Mouse (Mus musculus) A20 (cell line): ENCODE measurements around the gene Tbx2.

Experiments used
- DNase-seq: peaks from one replicate; pipeline ENCODE4 v3.0.0-alpha.2; 2011; ENCODE audit warnings: low read depth, low spot score

The Tbx2 gene

DNA sequence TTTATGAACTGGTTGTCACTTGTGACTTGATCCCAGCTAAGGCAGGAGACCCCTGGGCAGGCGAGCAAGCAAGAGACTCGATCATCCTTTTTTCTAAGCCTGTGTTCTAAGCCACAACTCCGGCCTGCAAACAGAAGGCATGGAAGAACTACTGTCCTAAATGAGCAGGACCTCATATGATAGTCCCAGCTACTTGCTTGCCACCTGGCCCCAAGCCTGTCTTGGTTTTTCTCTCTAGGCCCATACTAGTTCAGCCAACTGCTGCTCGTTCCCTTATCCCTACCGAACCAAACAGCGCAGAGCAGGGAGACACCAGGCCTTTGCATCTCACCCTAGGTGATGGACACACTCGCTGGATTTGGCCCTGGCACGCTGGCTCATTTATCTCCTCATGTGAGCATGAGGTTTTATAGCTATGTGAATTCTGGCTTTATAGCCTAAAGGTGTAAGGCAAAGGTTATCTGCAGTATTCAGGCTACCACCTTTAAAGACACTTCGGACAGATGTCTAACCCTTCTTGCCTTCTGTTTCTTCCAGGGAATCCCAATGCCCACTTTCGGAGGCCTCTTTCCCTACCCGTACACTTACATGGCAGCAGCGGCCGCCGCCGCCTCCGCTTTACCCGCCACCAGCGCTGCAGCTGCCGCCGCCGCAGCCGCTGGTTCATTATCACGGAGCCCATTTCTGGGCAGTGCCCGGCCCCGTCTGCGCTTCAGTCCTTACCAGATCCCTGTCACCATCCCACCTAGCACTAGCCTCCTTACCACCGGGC is 7.9 kb downstream of the Tbx2 start:
- DNase-seq, result no peak

DNA sequence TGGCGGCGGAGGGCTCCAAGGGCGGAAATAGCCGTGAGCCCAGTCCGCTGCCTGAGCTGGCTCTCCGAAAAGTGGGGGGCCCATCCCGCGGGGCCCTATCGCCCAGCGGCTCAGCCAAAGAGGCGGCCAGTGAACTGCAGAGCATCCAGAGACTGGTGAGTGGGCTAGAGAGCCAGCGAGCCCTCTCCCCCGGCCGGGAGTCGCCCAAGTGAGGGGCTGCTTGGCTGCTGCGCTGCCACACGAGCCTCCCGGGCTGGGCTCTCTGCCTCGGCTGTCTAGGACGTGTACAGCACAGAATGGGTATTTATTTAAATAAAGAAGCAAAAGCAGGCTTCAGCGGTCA is 8.4 kb downstream of the Tbx2 start:
- DNase-seq, result no peak

DNA sequence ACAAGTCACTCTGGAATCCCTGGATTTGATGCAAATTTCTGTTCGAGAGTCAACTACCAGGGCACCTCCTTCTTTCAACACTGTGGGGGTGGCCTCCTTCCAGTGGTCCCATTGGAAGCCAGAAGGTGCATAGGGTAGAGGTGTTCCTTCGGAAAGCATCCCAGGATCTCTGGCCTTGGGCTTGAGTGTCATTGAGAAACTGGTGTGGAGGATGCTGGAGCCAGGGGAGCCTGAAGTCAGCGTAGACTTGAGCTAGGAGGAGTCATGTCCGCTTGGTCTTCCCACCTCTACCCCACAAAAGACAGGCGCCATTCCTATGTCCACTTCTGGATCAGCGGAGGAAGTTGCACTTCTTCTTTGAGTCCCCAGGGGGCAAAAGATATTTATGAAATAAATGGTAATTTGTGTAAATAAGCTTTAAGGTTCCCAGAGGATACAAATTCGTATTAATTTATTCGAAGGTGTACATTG is 8.9 kb downstream of the Tbx2 start:
- no peak for DNase-seq

DNA sequence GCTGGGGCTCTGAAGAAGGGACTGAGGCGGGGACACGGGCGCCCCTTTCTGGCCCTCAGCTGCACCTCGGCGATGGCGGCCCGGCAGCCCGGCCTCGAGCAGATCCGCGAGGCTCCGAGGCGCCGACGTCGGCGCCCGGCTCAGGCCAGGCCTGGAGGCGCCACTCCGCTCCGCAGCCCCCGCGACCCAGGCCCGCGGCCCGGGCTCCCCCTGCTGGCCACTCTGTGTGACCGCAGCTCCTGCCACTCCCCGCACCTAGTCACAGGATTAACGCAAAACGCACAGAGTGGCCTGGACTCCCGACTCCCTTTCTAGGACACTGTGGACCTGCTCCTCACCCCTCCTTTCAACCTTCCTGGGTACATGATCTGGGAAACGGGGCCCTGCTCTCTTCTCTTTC is 9.6 kb downstream of the Tbx2 start:
- peak; percentile 62 for DNase-seq

DNA sequence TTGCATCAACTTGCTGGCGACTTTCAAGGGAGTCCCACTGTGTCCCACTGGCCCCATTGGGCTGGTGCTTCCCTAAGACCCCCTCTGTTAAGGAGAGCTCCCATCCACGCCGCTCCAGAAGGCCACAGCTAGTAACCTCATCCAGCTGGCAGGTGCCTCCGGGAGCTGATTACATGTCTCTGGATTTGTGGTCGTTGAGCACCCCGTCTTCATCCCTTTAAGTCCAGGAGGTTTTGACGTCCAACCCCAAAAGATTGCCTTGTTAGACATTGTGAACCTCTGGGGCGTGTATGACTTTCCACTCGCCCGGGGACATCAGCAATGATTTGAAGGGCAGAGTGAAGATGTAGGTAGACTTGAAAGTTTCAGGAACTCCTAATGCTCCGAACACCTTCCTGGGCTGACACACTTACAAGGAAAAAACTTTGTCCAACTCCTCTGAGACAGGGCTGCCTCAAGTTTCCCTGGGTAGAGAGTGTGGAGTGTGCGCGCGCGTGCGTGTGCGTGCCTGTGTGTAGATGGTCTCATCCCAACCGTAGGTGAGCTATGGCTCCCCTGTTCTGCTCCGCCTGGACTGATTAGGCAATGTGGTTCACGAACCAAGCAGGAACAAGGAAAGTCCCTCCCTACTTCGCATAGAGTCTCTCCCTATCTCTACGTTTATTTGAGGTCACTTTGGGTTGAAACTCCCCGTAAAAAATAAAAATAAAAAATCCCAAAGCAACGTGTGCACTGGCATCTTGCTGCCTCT is 10.4 kb downstream of the Tbx2 start:
- DNase-seq, result no peak

DNA sequence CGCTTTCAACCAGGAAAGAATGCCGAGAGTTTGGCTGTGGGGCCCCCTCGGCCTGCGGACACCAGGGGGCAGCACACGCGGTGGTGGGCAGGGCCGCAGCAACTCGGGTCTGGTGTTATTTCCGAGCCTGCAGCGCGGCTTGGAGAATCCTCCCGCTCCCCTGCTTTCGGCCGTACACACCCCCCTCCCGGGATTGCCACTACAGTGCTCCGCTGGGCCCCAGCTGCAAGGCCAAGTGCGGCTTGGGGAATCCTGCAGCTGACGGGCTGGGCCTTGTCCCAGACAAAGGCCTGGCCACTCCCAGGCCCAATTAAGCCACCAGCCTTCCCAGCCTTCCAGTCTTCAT is 11.0 kb downstream of the Tbx2 start:
- peak; percentile 77 for DNase-seq

DNA sequence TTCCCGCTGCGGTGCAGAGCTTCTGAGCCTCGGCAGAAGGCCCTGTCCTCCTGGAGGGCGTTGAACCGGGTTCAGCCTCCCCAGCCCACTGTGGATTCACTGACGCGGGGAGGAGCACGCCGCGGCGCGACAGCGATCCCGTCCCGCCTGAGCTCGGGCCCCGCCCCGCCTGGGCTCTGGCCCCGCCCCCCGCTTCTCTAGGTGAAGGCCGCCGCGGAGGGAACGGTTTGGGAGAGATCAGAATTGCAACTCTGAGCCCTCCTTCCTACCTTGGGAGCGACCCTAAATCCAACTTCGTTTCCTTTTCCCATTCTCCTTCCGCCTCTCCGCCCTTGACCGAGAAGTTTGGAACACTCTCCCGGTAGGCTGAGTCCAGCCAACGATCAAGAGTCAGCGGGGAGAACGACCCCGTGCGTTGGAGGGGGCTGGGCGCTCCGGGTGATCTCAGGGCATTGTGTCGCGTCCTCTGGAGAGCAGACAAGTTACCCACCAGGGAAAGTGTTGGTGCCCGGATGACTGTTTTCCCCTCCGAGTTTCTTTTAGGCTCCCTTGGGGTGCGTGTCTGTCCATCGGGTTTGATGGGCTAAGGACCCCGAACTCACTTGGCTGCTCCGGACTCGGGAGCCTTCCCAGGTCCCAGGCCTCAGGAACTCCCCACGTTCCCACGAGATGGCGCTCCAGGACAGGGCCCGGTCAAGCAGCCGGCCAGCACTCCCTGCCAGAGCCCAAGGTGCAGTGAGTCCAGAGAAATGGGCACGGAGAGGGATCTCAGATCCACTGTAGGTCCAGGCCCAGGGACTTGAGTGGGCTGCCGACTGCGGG is 12.0 kb downstream of the Tbx2 start:
- DNase-seq, result peak; percentile 86

DNA sequence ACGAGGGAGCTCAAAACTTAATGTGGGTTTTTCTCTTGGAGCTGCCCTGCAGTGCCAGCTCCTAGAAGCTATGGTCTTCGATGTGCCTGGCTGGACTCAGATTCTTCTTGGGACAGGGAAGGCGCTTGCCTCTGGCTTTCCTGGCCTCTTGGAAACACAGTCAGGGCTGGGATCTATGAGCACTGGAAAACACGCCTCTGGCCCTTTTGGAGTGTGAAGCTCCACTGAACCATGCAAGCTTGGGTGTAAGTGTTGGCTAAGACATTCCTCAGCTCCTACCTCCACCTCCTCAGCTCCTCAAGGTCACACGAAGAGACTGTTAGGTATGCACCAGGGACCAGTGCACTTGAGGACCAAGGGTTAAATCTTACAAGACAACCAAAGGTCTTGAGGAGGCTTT is 12.6 kb downstream of the Tbx2 start:
- DNase-seq, result no peak

DNA sequence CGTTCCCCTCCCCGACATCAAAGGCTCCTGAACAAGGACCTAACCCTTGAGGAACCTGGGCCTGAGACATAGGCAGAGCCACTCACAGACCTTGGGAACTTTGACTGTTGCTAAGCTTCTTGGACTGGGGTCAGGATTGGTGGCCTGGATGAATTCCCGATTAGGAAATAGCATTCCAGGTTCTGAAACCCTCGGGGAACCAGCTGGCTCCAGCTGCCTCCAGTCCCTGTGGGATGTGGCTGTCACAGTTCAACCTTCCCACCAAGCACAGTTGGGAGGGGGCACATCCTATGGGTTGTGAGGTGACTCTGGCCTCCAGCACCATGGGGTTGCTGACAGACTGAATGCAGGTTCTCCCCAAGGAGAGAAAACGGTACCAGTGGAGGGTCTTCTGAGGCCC is 13.6 kb downstream of the Tbx2 start:
- no peak for DNase-seq

DNA sequence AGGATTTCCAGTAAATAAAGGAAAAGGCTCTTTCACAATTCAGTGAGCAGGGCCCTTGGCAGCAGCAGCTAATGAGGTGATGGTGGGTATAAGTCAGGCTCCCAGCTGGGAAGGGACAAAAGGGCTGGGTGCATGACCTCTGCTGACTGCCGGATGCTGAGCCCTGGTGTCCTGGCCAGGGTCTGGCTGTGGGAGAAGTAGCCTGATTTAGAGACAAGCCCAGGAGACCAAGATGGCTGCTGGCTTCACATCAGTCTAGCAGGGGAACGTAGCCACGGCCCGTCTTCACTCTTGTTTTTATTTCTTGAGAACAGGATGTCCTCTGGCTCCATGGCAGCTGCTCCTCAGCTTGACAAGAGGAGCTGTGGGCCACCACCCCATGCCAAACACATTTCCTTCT is 14.2 kb downstream of the Tbx2 start:
- peak; percentile 5 for DNase-seq

DNA sequence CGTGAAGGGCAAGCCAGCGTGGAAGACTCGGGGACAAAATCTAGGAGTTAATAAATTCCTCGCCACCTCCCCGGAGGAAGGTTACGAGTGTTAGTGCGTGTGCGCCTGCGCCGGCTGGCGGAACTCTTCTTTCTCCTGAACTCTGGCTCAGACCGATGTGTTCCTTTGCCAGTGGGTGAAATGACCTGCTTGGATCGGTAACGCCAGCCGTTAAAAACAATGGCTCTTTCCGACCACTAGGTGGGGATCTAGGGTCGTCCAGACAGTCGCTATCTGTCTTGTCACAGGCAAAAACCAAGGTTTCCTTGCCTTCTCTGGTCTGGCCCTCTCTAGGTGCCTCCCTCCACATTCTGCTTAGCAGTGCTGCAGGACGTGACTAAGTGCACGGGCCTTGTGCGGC is 16.7 kb downstream of the Tbx2 start:
- DNase-seq, result peak; percentile 90

DNA sequence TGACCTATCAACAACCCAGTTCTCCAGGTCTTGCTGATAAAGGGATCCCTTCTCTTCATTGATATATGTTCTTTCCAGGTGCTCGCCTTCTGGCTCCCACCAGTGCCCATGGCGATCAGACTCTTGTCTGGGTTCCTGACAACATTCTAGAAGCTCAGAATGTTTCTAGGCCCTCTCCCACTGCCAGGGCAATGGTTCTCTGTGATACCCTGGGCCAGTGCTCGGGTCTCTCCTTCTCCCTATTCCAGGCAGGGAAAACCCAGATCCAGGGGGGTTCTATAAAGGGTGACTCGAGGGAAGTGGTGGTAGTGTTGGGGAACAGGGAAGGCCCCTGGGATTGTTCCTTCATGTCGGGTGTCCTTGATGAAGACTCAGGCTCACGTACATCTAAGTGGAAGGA is 17.9 kb downstream of the Tbx2 start, which contains the start of gene Gm11444:
Gene Gm11444, minus strand, starts transcription at position 101 of the 400 bp plus-strand sequence.
- DNase-seq, result peak; percentile 4

DNA sequence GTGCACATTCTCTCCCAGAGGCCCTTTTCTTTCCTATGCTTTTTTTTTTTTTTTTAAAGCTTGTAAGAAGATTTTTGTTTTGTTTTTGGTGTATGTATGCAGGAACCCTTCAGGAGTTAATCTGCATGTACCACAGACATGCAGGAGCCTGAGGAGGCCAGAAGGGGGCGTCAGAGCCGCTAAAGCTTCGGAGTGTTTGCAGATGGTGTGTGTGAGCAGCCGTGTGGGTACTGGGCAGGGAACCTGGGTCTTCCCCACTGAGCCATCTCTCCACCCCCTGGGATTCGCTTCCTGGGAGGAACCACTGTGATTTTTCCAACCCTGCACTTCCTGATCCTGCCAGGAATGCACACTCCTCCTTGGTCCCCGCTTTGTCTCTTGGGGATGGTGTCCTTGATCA is 18.4 kb downstream of the Tbx2 start:
- DNase-seq, result peak; percentile 49

DNA sequence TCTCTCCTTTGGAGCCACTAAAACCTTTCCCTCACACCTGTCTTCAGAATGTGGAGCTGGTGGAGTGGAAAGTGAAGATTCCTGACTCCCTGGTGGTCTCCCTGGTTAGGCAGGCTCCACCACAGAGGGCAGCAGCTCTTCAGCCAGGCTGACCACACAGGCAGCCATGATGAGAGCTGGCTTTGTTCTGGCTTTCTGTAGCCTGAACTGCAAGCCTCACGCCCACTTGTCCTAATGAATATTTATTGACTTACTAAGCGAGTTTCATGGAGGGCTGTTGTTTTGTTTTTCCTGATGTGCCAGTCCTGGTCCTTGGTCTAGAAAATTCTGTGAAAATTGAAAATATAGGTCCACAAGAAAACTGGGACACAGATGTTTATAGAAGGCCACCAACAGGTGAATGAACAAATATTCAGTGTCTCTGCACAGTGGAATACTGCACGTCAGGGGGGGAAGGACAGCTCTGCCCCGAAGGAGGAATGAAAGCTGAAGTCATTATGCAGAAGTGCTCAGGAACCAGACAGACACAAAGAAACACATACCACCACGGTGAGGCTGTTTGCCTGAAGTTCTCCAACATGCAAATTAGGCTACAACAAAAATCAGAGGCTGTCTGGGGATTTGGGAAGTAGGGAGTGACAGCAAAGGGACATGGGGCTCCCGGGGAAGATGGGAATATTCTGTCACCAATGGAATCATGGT is 25.8 kb downstream of the Tbx2 start:
- no peak for DNase-seq

DNA sequence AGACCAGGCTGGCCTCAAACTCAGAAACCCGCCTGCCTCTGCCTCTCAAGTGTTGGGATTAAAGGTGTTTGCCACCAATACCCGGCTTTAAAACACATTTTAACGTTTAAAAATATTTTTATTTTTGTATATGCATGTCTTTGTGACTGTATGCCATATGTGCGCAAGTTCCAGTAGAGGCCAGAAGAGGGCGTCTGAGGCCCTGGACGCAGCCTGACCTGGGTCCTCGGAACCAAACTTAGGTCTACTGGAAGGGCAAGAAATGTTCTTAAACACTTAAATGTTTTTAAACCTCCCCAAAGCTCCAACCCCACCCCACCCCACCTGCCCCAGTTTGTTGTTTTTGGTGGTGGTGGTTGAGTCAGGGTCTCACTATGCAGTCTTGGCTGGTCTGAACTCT is 32.0 kb downstream of the Tbx2 start:
- DNase-seq, result peak; percentile 65

DNA sequence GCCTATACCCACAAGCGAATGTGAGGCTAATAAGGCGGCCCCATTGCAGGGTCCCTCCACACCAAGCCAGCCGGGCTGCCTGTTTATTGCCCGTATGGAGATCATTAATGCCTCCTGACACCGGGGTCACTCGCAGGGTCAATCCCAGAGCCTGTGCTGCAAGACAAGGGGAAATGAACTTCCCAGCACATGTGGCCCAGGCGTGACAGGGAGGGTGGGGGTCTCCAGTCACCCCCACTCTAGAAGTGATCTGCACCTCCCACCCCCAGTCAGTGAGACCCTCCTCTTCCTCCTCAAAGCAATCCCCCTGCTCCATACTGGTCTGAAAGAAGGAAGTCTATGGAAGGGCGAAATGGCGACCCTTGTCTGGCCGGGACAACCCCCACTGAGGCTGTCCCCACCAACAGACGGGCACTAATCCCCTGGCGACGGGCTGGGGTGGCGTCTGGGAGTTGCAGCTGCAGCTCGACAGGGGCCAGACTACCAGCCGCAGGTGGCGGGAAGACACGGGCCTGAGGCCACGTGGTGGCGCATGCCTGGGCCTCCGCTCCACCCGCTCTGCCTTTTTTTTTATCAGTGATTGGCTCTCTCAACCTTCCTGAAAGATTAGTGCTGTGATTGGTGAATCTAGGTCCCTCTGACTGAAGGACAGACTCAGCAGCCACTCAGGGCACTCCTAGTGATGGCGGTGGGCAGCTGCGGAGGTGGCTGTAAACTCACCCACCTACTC is 43.9 kb downstream of the Tbx2 start:
- DNase-seq, result no peak

DNA sequence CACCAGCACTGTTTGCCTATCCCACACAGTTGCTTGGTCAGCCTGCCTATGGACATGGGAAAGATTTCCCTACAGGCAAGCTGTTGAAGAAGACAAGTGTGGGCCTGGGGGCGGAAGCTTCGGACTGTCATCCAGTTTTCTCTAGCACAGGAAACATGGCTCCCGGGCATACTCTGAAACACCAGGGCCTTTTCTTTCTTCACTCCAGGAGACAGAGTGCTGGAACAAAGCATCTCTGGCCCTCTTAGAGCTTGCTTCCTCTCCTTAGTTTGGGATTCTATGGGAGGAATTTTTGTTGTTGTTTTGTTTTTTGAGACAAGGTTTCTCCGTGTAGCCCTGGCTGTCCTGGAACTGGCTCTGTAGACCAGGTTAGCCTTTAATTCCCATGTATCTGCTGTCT is 52.1 kb downstream of the Tbx2 start:
- no peak for DNase-seq

DNA sequence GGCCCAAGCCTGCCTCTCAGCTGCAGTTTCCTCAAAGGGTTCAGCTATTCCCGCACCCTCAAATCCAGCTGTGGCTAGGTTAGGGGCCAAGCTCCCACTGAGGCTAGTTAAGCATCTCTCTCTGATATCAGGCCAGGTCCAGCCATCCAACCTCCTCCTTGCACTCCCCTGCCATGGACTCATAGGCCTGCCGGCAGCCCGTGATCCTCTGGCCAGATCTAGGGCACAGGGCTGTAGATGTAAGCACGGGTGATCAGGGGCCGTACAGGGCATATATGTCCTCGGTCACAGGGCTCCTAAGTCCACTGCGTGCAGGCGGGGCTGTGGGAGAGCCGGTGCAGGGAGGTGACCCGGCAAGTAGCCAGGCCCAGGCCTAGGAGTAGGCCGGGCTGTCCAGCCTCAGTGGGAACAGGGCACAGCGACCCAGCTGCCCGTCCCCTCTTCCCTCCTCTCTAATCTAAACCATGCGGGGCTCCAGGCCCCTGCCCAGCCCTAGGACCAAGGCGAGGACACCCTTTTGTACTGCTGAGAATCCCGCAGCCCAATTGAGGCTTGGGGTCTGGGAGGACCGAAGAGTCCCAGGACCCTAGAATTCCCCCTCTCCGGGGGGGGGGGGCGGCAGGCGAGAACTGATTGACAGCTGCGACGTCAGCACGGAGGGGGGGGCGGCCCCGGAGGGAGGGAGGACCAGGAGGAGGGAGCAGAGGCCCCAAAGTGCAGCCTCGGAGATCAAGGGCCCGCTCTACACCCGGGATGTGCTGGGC is 53.5 kb downstream of the Tbx2 start, which contains the start of gene Tbx4:
Gene Tbx4, plus strand, starts transcription at position 758 of the 764 bp plus-strand sequence.
- DNase-seq, result no peak

DNA sequence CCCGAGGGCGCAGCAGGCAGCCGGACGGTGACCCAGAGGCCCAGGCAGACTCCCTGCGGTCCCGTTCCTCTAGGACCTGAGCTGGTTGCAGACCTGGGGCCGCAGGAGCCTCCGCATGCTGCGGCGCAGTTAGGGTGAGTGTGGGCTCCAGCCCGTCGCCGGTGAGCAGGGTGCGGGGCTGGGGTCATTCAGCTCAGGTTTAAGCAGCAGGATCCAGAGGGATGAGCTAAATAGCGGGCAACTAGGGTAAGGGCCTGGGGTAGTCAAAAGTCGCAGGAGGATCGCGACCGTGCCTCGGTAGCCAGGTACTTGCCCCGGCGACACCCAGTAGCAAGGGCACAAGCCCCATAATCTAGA is 54.1 kb downstream of the Tbx2 start:
- DNase-seq, result no peak

DNA sequence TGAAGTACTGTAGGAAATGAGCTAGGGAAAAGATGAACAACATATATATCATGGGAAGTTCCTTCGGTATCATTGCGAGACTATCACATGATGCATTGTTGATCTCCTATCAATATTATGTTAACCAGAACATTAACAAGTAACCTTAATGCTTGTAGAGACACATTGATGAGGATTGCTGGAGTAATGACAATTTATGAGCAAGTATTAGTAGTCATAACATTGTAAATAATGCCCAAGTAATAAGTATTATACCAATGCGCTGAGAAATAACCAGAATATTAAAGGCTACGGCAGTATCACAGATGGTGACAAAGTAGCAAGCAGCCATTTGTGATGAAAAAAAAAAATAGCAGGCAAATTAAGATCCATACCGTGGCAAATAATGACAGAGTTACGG is 54.9 kb downstream of the Tbx2 start:
- no peak for DNase-seq
